ENCODE assay signal across 9 mouse cellular contexts in the genomic region with DNA sequence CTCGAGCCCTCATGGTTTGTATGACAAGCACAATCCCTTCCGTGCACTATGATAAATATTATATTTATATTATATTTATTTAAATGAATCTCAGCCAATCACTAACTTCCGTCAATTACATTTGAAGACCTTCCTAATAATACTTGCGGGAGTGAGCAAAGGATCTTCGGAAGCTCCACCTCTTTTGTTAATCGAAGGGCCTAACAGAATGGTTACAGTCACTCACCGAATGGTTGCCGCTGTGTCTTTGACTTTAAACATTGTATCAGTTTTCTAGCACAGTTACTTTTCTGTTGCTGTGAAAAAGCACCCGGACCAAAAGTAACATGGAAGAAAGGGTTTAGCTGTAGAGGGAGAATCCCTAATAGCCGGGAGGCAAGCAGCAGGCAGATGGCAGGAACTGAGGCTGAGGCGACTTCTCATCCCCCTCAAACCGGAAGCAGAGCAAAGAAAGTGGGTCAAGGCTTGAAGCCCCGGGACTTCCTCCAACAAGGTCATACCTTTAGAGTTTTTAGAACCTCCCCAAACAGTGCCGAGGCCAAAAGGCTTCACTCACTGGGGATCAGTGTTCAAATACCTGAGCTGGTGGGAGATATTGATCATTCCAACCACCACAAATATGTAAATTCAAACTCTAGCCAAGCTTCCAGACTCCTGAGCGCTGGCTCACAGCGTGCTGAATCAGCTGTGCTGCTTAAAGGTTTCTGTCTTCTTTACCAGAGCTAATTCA. TPM values are rescaled to one million over a fixed set of nuclear protein-coding genes. Genes with fewer than 3 reads are reported as not detected.
DNase-seq lines count a peak whose midpoint lies in the region; ATAC-seq and TF ChIP-seq lines count a peak whose summit lies in the region.
"Had no signal": no experiment of that assay in that cellular context is flagged by ENCODE, and none has a peak within 500 bp of the region (broad histone marks: within the 10 kb centered on the region; RNA-seq: fewer than 3 reads in every experiment).

No protein-coding gene starts in this region.

- H3K4me3 ChIP-seq in heart, embryonic 12.5 days, result no peak overlapping the region
- peak overlapping the region; percentile 6 to 19; a peak in 2 of 4 replicates for H3K4me3 ChIP-seq in ES-E14 (ENCODE audit: insufficient read depth in 1 of 2, low read depth in 1 of 2, low read length in 2 of 2, poor library complexity in 1 of 2, severe bottlenecking in 1 of 2)
- H3K4me3 ChIP-seq in forebrain, embryonic 15.5 days, result peak overlapping the region; percentile 3; the same call in 1 of the 2 replicates
- H3K4me3 ChIP-seq in midbrain, embryonic 11.5 days (ENCODE audit: low read depth, low read length), result no peak overlapping the region

- H3K9me3 ChIP-seq in heart, embryonic 12.5 days (replicated peaks), result no peaks in the 10 kb centered on the region
- H3K9me3 ChIP-seq in ES-E14 (ENCODE audit: control insufficient read depth, insufficient read depth, low read depth, low read length), result no peaks in the 10 kb centered on the region
- H3K9me3 ChIP-seq in forebrain, embryonic 15.5 days, result no peaks in the 10 kb centered on the region
- no peaks in the 10 kb centered on the region for H3K9me3 ChIP-seq in midbrain, embryonic 11.5 days (ENCODE audit: control insufficient read depth, low read length)

- DNase-seq in heart, adult 8-10 months (ENCODE audit: low spot score), result no peak
- DNase-seq in ES-E14 (ENCODE audit: low read depth, low spot score), result no peak
- DNase-seq in midbrain, embryonic 11.5 days (ENCODE audit: low spot score, missing footprints), result peak; percentile 95
- peak; percentile 71 for DNase-seq in thymus, postnatal 25 days
- DNase-seq in frontal cortex, postnatal 14 days (ENCODE audit: low spot score in 2 of 2), result no peak
- no peak for DNase-seq in right cerebral cortex, postnatal 14 days

- peaks cover 27% of the 10 kb centered on the region for H3K4me1 ChIP-seq in heart, embryonic 12.5 days (replicated peaks)
- H3K4me1 ChIP-seq in ES-E14 (ENCODE audit: control insufficient read depth in 2 of 2, insufficient read depth in 2 of 2, low read length in 2 of 2, poor library complexity in 1 of 2), result peaks cover 6 to 11% of the 10 kb centered on the region in 2 experiments
- peaks cover 44% of the 10 kb centered on the region for H3K4me1 ChIP-seq in forebrain, embryonic 15.5 days
- peaks cover 37% of the 10 kb centered on the region for H3K4me1 ChIP-seq in midbrain, embryonic 11.5 days (ENCODE audit: control insufficient read depth, insufficient read depth, low read length)

- H3K27ac ChIP-seq in heart, embryonic 12.5 days (ENCODE audit: poor library complexity, severe bottlenecking), result peak overlapping the region; percentile 8; the same call in 1 of the 2 replicates
- H3K27ac ChIP-seq in ES-E14 (ENCODE audit: insufficient read depth, low read depth, low read length, poor library complexity, severe bottlenecking), result peak overlapping the region; percentile 88
- H3K27ac ChIP-seq in forebrain, embryonic 15.5 days (replicated peaks), result peak overlapping the region; percentile 95
- peak overlapping the region; percentile 99 for H3K27ac ChIP-seq in midbrain, embryonic 11.5 days (ENCODE audit: low read depth, low read length)

- H3K4me2 ChIP-seq in heart, embryonic 12.5 days, result peak overlapping the region; percentile 32; the same call in 1 of the 2 replicates
- peak overlapping the region; percentile 33 for H3K4me2 ChIP-seq in forebrain, embryonic 15.5 days (replicated peaks)
- H3K4me2 ChIP-seq in midbrain, embryonic 11.5 days, result peak overlapping the region; percentile 32

- in situ Hi-C loops in ES-E14 (cut with MboI; ENCODE audit: low sequenced_read_pairs in 2 of 2, unreplicated experiment in 2 of 2), result no loop called here

- no peaks in the 10 kb centered on the region for H3K27me3 ChIP-seq in heart, embryonic 12.5 days (replicated peaks)
- H3K27me3 ChIP-seq in forebrain, embryonic 15.5 days, result no peaks in the 10 kb centered on the region
- no peaks in the 10 kb centered on the region for H3K27me3 ChIP-seq in midbrain, embryonic 11.5 days (ENCODE audit: control insufficient read depth, insufficient read depth, low read length)

- H3K36me3 ChIP-seq in heart, embryonic 12.5 days, result no peaks in the 10 kb centered on the region
- H3K36me3 ChIP-seq in ES-E14 (ENCODE audit: control insufficient read depth, insufficient read depth, low read length, poor library complexity, severe bottlenecking), result no peaks in the 10 kb centered on the region
- no peaks in the 10 kb centered on the region for H3K36me3 ChIP-seq in forebrain, embryonic 15.5 days
- no peaks in the 10 kb centered on the region for H3K36me3 ChIP-seq in midbrain, embryonic 11.5 days (ENCODE audit: control insufficient read depth, insufficient read depth, low read length)

- WGBS in heart, embryonic 12.5 days, result 24% methylated on average over 16 of the region's 16 CpGs
- 3% methylated on average over 16 of the region's 16 CpGs for WGBS in forebrain, embryonic 15.5 days
- WGBS in midbrain, embryonic 11.5 days, result 4% methylated on average over 16 of the region's 16 CpGs

- H3K9ac ChIP-seq in heart, embryonic 12.5 days, result no peak overlapping the region
- H3K9ac ChIP-seq in ES-E14 (ENCODE audit: insufficient read depth, low read depth, low read length, poor library complexity, severe bottlenecking), result peak overlapping the region; percentile 30; the same call in 1 of the 2 replicates
- H3K9ac ChIP-seq in forebrain, embryonic 15.5 days (replicated peaks), result peak overlapping the region; percentile 40
- H3K9ac ChIP-seq in midbrain, embryonic 11.5 days (ENCODE audit: low read length), result peak overlapping the region; percentile 53

- ATAC-seq in heart, embryonic 12.5 days (ENCODE audit: insufficient number of reproducible peaks, low FRiP score), result no peak
- no peak for ATAC-seq in forebrain, embryonic 15.5 days (replicated peaks)
- ATAC-seq in midbrain, embryonic 11.5 days (ENCODE audit: low FRiP score), result peak; percentile 29

TF ChIP-seq in ES-E14, 5 proteins besides CTCF, POLR2A, EP300 and RAD21:
- TF ChIP-seq HCFC1 (IDR thresholded peaks at IDR 0.05; ENCODE audit: borderline replicate concordance, insufficient read depth, low read length), result no peak
- TF ChIP-seq MAFK (IDR thresholded peaks at IDR 0.05; ENCODE audit: insufficient read depth, low read depth, low read length), result peak; percentile 33; the same call in 1 of the 2 replicates

RNA-seq across cellular contexts. Expression of gene Tuba1a, which starts 16.0 kb away (rescaled TPM):
- 1,110 and 1,118 TPM in 2 replicates for polyA plus RNA-seq in heart, embryonic 12.5 days (2016; fragmentation: Nextera tagmentation; extraction: Ambion mirVana)
- total RNA-seq in heart, adult 8-10 months (2022), result 10 to 100 TPM; 37.4 to 83.6 (median 67.3) TPM
- total RNA-seq in ES-E14 (2012; rRNA removed), result 595 and 862 TPM in 2 replicates
- 14,933 and 15,115 TPM in 2 replicates for polyA plus RNA-seq in forebrain, embryonic 15.5 days (2015; fragmentation: Nextera tagmentation; extraction: Ambion mirVana)
- 7,669 and 8,043 TPM in 2 replicates for polyA plus RNA-seq in midbrain, embryonic 11.5 days (2014; fragmentation: Nextera tagmentation; extraction: Ambion mirVana)

RNA-seq across cellular contexts. Expression of gene Gm49450, which starts 16.2 kb away (rescaled TPM):
- polyA plus RNA-seq in heart, embryonic 12.5 days (2016; fragmentation: Nextera tagmentation; extraction: Ambion mirVana), result not detected in 2 replicates
- not detected for total RNA-seq in heart, adult 8-10 months (2022)
- total RNA-seq in ES-E14 (2012; rRNA removed), result not detected in 2 replicates
- polyA plus RNA-seq in forebrain, embryonic 15.5 days (2015; fragmentation: Nextera tagmentation; extraction: Ambion mirVana), result not detected in 2 replicates
- polyA plus RNA-seq in midbrain, embryonic 11.5 days (2014; fragmentation: Nextera tagmentation; extraction: Ambion mirVana), result not detected in 2 replicates
- total RNA-seq: heart, adult 18-20 months had no signal

RNA-seq across cellular contexts. Expression of gene Tuba1b, which starts 35.2 kb away (rescaled TPM):
- polyA plus RNA-seq in heart, embryonic 12.5 days (2016; fragmentation: Nextera tagmentation; extraction: Ambion mirVana), result 1,481 and 1,517 TPM in 2 replicates
- 100 to 1,000 TPM; 106 to 156 (median 115) TPM for total RNA-seq in heart, adult 8-10 months (2022)
- total RNA-seq in ES-E14 (2012; rRNA removed), result 1,092 and 1,539 TPM in 2 replicates
- 1,138 and 1,204 TPM in 2 replicates for polyA plus RNA-seq in forebrain, embryonic 15.5 days (2015; fragmentation: Nextera tagmentation; extraction: Ambion mirVana)
- 2,214 and 2,255 TPM in 2 replicates for polyA plus RNA-seq in midbrain, embryonic 11.5 days (2014; fragmentation: Nextera tagmentation; extraction: Ambion mirVana)

RNA-seq across cellular contexts. Expression of gene Lmbr1l, which starts 51.5 kb away (rescaled TPM):
- polyA plus RNA-seq in heart, embryonic 12.5 days (2016; fragmentation: Nextera tagmentation; extraction: Ambion mirVana), result 16.9 and 17.2 TPM in 2 replicates
- 10 to 100 TPM in 2 of 4 experiments, 1 to 10 TPM in 2; 7.3 to 12.2 (median 10.0) TPM for total RNA-seq in heart, adult 8-10 months (2022)
- 55.1 and 73.3 TPM in 2 replicates for total RNA-seq in ES-E14 (2012; rRNA removed)
- polyA plus RNA-seq in forebrain, embryonic 15.5 days (2015; fragmentation: Nextera tagmentation; extraction: Ambion mirVana), result 43.2 and 45.2 TPM in 2 replicates
- polyA plus RNA-seq in midbrain, embryonic 11.5 days (2014; fragmentation: Nextera tagmentation; extraction: Ambion mirVana), result 7.5 and 9.8 TPM in 2 replicates

Comparison
In these comparisons a context has a peak if more than half of its experiments do, and no peak if none do; other contexts are left out.
1. H3K27ac ChIP-seq: peak in every context shown above with its lines; median percentile 99 in midbrain, embryonic 11.5 days; 95 in forebrain, embryonic 15.5 days; 88 in ES-E14; 8 in heart, embryonic 12.5 days.
2. H3K4me3 ChIP-seq: peak in ES-E14 (2 of 2) and forebrain, embryonic 15.5 days (single experiment); none in heart, embryonic 12.5 days (single experiment) and midbrain, embryonic 11.5 days (single experiment).
3. DNase-seq: peak in midbrain, embryonic 11.5 days (single experiment) and thymus, postnatal 25 days (single experiment); none in heart, adult 8-10 months (single experiment), ES-E14 (single experiment), frontal cortex, postnatal 14 days (0 of 2) and right cerebral cortex, postnatal 14 days (single experiment).
4. Peak in every context shown above with its lines, with median percentiles within 50 percentile points of each other: H3K4me2 ChIP-seq.